Mouse (Mus musculus) adrenal gland, postnatal 25 days (tissue): ENCODE measurements around the gene Ppfia4. TPM values are rescaled to one million over a fixed set of nuclear protein-coding genes. Genes with fewer than 3 reads are reported as not detected.

ENCODE experiments used
- DNase-seq: peaks from one replicate; pipeline ENCODE4 v3.0.0; 2021; ENCODE audit warnings: mixed read lengths
- total RNA-seq: library from RNA; stranded (reverse); gene quantifications from 2 replicates; pipeline ENCODE4 v1.2.3, GENCODE M21; 2021

The Ppfia4 gene
- total RNA-seq, 1 experiment from 2014 or later: 2.0 TPM

DNA sequence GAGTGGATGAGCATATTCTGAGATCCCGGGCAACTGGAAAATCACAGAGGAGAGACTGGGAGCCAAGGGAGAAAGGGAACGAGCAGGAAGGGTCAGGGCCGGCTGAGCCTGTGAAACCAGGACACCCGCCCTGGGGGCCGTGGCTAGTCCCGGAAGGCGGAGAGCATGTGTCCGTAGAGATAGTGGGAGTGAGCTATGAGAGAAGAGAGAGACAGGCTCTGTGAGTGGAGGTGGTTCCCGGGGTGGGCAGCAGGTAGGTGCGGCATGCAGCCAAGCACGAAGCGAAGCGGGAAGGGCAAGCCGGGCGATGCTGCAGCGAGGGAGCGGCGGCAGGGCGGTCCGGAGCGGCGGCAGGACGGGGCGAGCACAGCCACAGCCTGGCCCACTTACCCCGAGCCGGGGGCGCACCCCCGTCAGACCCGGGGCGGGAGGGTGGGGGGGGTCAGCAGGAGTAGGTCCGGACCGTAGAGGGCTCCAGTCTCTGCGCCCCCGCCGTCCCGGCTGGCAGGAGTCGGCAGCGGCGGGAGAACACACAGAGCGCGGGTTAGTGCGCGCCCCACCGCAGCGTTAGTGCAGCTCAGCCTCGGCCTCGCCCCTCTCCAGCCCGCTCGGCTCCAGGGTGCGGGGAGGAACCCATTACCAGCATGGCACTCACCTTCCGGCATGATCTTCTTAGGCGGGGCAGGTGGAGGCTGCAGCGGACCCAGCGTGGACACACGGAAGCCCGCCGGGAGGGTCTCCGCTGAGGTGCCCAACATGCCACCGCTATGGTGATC lies 33.9 kb downstream of the Ppfia4 start:
- no peak for DNase-seq

DNA sequence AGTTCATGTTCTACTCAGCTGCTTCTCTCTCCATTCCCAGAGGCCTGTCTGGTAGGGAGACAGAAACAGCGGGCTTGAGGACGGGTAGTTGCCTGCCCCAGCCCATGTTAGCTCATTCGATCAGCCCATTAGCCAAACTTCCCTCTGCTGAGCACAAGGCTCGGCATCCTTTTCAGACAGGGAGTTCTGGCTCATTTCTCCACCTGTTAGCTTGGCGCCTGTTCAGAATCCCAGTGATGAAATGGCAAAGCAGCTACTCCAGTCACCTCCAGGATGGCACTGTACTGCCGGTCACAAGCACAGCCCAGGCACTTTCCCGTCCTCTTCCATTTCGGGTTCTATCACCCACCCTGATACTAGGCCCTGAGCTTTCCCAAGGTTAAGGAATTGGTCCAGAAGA lies 35.5 kb downstream of the Ppfia4 start:
- DNase-seq: no peak

DNA sequence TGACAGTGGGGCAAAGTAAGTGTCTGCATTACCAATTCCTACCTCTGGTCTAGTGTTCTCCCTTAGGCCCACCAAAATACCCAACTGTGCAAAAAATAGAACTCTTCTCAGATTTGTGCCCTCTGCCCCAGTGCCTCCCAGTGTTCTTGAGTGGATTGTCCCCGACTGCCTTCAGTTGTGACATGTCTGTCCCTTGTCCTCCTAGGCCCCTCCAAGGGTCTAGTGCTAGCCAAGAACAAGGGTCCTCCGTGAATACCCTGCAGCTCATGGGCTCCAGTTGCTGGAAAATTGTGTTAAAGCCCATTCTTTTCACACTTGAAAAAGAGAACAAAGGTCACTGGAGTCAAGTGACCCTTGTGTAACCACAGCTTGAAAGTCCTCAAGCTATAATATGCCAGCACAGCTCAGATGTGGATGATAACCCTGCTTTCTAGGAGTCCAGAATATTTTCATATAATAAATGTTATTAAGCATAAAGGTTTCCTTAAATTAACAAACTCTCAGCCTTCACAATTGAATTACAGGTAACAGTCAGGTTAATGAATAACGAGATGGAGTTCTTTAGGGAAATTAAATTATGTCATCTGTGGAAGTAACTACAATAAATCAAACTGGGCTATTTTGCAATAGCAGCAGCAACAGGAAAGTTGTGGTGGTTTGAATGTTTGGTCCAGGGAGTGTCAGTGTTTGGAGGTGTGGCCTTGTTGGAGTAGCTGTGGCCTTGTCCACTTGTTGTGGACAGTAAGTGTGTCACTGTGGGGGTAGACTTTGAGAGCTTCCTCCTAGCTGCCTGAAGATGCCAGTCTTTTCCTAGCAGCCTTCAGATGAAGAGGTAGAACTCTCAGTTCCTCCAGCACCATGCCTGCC lies 38.8 kb downstream of the Ppfia4 start:
- no peak for DNase-seq

DNA sequence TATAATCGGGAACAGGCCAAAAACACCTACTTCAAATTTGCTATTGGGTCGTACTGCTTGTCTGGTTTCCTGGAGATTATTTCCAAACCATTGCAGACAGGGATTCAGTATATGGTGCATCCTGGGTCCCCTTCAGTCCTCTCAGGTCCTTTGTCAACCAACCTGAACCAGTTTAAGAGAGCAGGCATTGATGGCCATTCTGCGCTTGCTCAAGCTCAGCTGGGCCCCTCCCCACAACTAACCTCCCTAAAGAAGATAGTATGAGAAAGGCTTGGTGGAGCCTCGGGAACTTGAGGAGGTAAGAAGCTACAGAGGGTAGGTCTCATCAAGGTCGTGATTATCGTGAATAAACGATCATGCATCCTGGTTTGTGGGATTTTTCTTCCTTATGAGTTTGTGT lies 39.5 kb downstream of the Ppfia4 start:
- no peak for DNase-seq

DNA sequence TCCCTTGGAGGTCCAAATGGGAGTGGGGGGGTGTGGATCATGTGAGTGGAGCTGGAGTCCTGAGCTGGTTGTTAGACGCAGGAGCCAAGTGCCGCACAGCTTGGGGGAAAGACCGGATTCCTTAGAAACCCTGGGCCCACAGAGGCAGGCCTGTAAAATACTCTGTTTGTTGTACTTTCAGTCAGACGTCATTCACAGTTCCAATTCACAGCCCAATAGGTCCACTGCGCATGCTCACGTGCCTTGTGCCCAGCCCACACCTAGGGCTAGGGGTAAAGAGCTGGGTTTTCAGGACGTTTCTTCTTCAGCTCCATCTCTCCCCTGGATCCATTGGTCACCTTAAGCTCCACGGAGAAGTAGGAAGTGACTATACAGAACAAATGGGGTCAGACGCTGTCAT lies 40.1 kb downstream of the Ppfia4 start:
- DNase-seq: no peak

DNA sequence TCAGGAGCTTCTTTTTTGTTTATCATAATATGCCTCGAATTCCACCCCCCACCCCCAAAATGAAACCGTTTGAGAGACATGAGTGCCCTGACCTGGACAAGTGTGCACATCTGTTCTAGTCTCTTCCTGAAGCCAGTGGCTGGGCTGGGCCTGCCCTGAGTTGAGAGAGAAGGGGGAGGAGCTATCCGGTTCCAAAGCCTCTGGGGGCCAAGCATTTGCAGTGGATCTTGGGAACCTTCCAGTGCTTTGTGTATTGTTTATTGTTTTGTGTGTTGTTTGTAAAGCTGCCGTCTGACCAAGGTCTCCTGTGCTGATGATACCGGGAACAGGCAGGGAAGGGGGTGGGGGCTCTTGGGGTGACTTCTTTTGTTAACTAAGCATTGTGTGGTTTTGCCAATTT lies 40.7 kb downstream of the Ppfia4 start:
- no peak for DNase-seq

GRCm38 (mm10) chr1:134291555-134291954 lies 41.2 kb downstream of the Ppfia4 start:
- no peak for DNase-seq

- DNase-seq: no peak
Observed at GRCm38 (mm10) chr1:134290909-134291308, 41.8 kb downstream of the Ppfia4 start.

- no peak for DNase-seq
Observed at GRCm38 (mm10) chr1:134290300-134290699, 42.4 kb downstream of the Ppfia4 start.

DNA sequence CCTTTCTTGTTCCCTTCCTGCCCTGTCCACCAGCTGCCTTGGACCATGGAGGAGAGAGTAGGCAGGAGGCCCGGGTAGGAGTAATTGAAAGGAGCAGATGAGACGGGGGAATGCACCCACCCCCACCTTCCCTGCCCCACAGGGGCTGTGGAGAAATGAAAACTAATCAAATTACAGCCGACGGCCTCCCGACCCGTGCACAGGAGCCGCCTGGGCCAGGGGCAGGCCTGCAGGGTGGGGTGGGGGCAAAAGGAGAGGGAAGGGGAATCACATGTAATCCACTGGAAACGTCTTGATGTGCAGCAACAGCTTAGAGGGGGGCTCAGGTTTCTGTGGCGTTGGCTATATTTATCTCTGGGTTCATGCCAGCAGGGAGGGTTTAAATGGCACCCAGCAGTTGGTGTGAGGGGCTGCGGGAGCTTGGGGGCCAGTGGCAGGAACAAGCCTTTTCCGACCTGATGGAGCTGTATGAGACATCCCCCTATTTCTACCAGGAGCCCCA lies 43.1 kb downstream of the Ppfia4 start, which contains the start of gene Myog:
Myog (plus strand) TSS at position 392 of the 502 bp plus-strand sequence.
- no peak for DNase-seq

DNA sequence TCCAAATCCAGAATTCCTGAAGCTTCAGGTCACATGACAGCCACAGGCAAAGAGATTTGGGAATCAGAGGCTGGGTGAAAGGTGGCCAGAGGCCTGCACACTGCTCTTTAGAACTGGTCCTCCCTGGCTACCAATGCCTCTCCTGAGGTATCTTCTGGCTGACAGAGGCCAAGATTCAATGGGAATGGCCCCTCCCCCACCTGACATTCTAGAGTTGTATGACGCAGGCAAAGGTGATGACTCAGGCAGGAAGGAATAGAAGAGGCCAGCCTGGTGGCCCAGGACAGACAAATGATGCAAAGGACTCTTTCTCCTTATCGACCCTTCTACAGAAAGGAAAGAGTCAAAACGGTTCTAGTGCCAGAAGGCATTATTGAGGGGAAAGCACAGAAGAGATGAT lies 44.5 kb downstream of the Ppfia4 start:
- no peak for DNase-seq

GRCm38 (mm10) chr1:134285458-134286120 lies 47.1 kb downstream of the Ppfia4 start:
- DNase-seq: no peak

- no peak for DNase-seq
Observed at GRCm38 (mm10) chr1:134283108-134283507, 49.6 kb downstream of the Ppfia4 start.

DNA sequence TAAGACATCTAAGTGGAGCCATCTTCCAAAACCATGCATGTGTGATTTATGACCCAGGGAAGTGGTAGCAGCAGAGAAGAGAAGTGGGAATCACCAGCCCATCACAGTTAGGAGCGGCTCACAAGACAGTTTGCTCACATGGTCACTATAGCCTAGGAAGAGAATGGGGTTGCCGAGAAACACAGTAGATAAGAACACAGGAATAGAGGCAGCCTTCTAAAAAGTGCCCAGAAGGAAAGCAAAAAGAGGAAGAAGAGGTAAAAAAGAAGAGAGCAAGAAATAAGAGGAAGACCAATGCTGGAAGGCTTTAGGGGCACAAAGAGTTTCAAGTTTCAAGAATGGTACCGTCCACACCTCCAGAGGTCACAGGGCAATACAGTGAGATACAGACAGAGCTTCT lies 50.4 kb downstream of the Ppfia4 start:
- no peak for DNase-seq

DNA sequence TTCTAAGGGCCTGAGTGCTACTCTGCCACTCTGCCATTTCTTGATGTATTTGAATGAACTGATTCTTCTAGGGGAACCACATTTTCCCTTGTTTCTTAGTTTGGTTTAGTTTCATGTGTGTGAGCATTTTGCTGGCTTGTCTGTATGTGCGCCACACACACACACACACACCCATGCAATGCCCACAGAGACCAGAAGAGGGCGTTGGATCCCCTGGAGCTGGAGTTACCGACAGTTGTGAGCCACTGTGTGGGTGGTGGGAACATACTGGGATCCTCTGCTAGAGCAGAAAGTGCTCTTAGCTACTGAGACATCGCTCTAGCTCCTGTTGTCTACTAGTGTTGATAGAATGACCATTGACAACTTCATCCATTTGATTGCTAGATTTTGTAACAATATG lies 51.2 kb downstream of the Ppfia4 start:
- no peak for DNase-seq

GRCm38 (mm10) chr1:134280174-134280573 lies 52.6 kb downstream of the Ppfia4 start:
- no peak for DNase-seq

DNA sequence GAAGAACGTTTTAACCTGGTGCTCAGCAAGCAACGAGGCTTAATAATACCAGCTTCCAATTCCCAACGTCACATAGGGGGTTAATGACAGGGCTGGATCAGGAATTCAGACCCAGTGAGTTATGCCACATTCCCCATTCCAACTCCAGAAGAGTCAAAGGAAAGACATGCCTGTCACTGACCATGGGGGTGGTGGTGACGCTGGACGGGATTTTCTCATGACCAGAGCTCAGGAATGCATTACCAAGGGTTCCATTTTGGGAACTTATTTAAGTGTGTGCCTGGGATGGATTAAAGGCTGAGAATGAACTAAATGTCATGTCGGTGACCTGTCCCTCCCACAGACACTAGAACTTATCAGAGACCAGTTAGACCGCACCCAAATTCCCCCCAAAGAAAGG lies 55.9 kb downstream of the Ppfia4 start:
- no peak for DNase-seq

- no peak for DNase-seq
Observed at GRCm38 (mm10) chr1:134275616-134276464, 56.9 kb downstream of the Ppfia4 start.

- no peak for DNase-seq
Observed at GRCm38 (mm10) chr1:134274483-134274920, 58.2 kb downstream of the Ppfia4 start.

- no peak for DNase-seq
Observed at GRCm38 (mm10) chr1:134273493-134274395, 59.0 kb downstream of the Ppfia4 start.
